Mouse (Mus musculus): ENCODE measurements around the gene Cemip.

DNA sequence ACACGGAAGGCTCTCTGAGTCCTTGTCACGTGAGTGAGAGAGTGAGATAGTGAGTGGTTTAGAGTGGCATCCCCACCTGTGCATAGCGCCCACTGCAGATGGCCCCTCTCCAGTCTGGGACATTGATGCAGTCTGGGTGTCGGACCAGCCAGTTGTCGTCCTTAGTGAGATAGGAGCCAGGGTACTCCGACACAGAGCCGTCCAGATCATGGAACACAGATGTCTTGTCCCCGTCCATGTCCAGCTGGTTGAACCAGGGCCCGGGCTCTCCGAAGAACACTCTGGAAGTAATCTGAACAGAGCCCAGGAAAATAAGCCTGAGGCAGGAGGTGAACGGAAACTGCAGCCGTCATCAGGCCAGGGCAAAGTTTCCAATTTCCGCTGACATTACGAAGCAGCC lies 135.0 kb downstream of the Cemip start:
- TF ChIP-seq CTCF (IDR thresholded peaks at IDR 0.05; ENCODE audit: insufficient read depth, low read length) = no peak
- TF ChIP-seq POLR2A (IDR thresholded peaks at IDR 0.05; ENCODE audit: borderline replicate concordance, extremely low read depth, low read depth, low read length) = no peak

Measured in lung, adult 2 months (tissue).